Mouse (Mus musculus) limb, embryonic 15.5 days (tissue): ENCODE results near the gene 2810006K23Rik. TPM values are rescaled to one million over a fixed set of nuclear protein-coding genes. Genes with fewer than 3 reads are reported as not detected.
A peak's percentile ranks its signal among the peaks of the same experiment; 100 is the strongest.
"Not testable (repeated sequence)": the region's sequence is repeated elsewhere in the genome, so short reads cannot be mapped to it uniquely, and the experiment has no call there.

ENCODE experiments used
- ATAC-seq: fragments of 200-750 bp; cut with Nextera tagmentation; 2 replicates; pipeline ENCODE4 v1.8.0; 2017; ENCODE audit warnings: low read depth, moderate TSS enrichment; ENCODE audit not compliant: insufficient number of reproducible peaks, low FRiP score, low TSS enrichment
- H3K27ac ChIP-seq: fragments of 300-500 bp; sonication (generic); 2 replicates; pipeline ENCODE4 v1.5.1; 2015; ENCODE audit warnings: moderate library complexity, mild to moderate bottlenecking, inconsistent platforms
- H3K27me3 ChIP-seq: fragments of 300-500 bp; sonication (generic); 2 replicates; pipeline ENCODE4 v1.6.1; 2015; ENCODE audit warnings: inconsistent platforms
- H3K36me3 ChIP-seq: fragments of 300-500 bp; sonication (generic); 2 replicates; pipeline ENCODE4 v1.6.1; 2015; ENCODE audit warnings: inconsistent platforms
- H3K4me1 ChIP-seq: fragments of 300-500 bp; sonication (generic); 2 replicates; pipeline ENCODE4 v1.6.1; 2015; ENCODE audit warnings: inconsistent platforms
- H3K4me2 ChIP-seq: fragments of 300-500 bp; sonication (generic); 2 replicates; pipeline ENCODE4 v1.6.1; 2015; ENCODE audit warnings: mild to moderate bottlenecking, inconsistent platforms
- H3K4me3 ChIP-seq: fragments of 300-500 bp; sonication (generic); 2 replicates; pipeline ENCODE4 v1.5.1; 2015; ENCODE audit warnings: mild to moderate bottlenecking, inconsistent platforms
- H3K9ac ChIP-seq: fragments of 300-500 bp; sonication (generic); 2 replicates; pipeline ENCODE4 v1.6.1; 2015; ENCODE audit warnings: inconsistent platforms
- H3K9me3 ChIP-seq: fragments of 300-500 bp; sonication (generic); 2 replicates; pipeline ENCODE4 v1.6.1; 2016; ENCODE audit warnings: inconsistent platforms
- WGBS: fragments of 180-500 bp; shearing (Covaris S2); methylation state at CpG from one replicate; pipeline ENCODE4 v1.1.7; 2015; 5-methylcytosine and 5-hydroxymethylcytosine counted together
- polyA plus RNA-seq: library from polyadenylated mRNA; unstranded; fragments of >200 nt; fragmentation: Nextera tagmentation; extraction: Ambion mirVana; gene quantifications from 2 replicates; pipeline ENCODE4 v1.2.1, GENCODE M21; 2015

Gene 2810006K23Rik
- polyA plus RNA-seq = 15.2 and 15.9 TPM in 2 replicates

DNA sequence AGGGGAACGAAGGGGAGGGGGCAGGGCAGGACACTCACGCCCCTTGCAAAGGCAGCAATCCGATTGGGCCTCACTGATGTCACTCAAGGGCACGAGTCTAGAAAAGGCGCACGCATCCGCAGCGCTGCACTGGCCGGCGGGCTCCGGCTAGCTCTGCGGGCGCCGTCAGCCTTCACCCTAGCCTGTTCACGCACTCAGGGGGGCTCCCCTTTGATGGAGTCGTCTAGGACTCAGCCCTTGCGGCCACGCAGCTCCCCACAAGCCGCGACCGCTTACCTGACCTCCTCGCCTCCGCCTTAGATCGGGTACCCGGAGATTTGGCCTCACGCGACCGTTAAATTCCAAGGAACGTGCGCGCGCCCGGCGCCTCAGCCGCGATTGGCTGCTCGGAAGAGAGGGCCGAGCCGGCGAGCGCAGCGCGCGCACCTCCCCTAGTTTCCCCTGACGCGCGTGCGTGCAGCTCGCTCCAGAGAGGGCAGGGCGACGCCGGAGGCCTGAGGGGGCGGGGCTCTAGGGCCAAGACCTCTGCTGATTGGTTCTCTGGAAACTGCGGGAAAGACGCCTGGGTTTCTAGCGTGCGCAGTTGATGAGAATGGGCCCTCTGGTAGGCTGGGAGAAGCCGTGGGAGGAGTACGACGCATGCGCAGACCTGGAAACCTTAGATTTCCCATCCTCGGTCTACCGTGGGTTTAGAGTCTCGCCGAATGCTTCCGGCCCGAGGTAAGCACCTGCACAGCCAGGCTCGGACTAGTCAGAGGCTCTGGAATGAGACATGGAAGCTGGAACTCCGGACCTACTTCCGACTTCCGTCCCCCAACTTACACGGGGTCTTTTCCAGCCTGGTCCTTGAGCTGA, at the start of gene 2810006K23Rik, which contains the start of gene Mphosph9:
2810006K23Rik (plus strand) TSS at position 580 of the 855 bp plus-strand sequence.
Mphosph9 (minus strand) TSS at position 463 of the 855 bp plus-strand sequence.
- H3K4me2 ChIP-seq = peak within 1 kb of the TSS; percentile 85
- H3K4me3 ChIP-seq = peak within 1 kb of the TSS; percentile 75
- under 1% methylated on average over 72 of the region's 72 CpGs for WGBS
- peak within 1 kb of the TSS; percentile 97 for H3K27ac ChIP-seq
- peak; percentile 98 for ATAC-seq
- peaks cover 17% of the 10 kb centered on the region for H3K4me1 ChIP-seq
- peak within 1 kb of the TSS; percentile 67 for H3K9ac ChIP-seq
- H3K27me3 ChIP-seq = no peaks in the 10 kb centered on the region
- H3K9me3 ChIP-seq = no peaks in the 10 kb centered on the region
- H3K36me3 ChIP-seq = peaks cover 8% of the 10 kb centered on the region

GRCm38 (mm10) chr5:124282854-124283253, 45.0 kb upstream of the 2810006K23Rik start:
- no peaks in the 10 kb centered on the region for H3K9me3 ChIP-seq
- ATAC-seq = no peak
- H3K4me1 ChIP-seq = no peaks in the 10 kb centered on the region
- H3K9ac ChIP-seq = no peak overlapping the region
- no peak overlapping the region for H3K4me3 ChIP-seq
- 92% methylated on average over 2 of the region's 2 CpGs for WGBS
- H3K27me3 ChIP-seq = no peaks in the 10 kb centered on the region
- H3K36me3 ChIP-seq = peaks cover 50% of the 10 kb centered on the region
- H3K27ac ChIP-seq = no peak overlapping the region
- no peak overlapping the region for H3K4me2 ChIP-seq

GRCm38 (mm10) chr5:124284330-124284729, 43.6 kb upstream of the 2810006K23Rik start:
- no peak overlapping the region for H3K9ac ChIP-seq
- peaks cover 60% of the 10 kb centered on the region for H3K36me3 ChIP-seq
- WGBS = 50% methylated on average over 3 of the region's 3 CpGs
- no peak overlapping the region for H3K4me2 ChIP-seq
- H3K27me3 ChIP-seq = no peaks in the 10 kb centered on the region
- no peaks in the 10 kb centered on the region for H3K4me1 ChIP-seq
- H3K9me3 ChIP-seq = no peaks in the 10 kb centered on the region
- no peak overlapping the region for H3K4me3 ChIP-seq
- ATAC-seq = no peak
- H3K27ac ChIP-seq = no peak overlapping the region

DNA sequence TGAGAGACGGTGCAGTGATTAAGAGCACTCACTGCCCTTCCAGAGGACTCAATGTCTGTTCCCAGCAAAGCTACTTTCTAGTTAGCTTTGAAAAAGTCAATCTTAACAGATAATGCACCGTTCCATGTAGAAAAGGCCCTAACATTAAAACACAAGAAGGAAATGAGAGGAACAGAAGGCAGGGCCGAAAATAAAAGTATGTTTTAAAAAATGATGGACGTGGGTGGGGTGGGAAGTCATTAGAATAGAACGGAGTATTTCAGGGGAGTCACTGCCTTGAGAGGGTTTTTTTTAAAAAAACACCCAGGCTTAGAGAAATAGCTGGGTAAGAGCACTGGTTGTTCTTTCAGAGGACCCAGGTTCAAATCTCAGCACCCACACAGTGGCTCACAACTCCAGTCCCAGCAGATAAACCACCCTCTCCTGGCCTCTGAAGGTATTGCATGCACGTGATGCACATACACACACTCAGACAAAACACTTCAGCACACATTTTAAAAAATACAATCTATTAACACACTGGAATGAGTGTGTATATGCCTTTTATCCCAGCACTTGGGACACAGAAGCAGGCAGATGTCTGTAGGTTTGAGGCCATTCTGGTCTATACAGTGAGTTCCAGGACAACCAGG, 40.2 kb upstream of the 2810006K23Rik start:
- Histone ChIP-seq H3K4me2 (no peak overlapping the region), H3K4me1 (no peaks in the 10 kb centered on the region), H3K27ac (no peak overlapping the region), H3K36me3 (peaks cover 76% of the 10 kb centered on the region), H3K4me3 (no peak overlapping the region), H3K27me3 (no peaks in the 10 kb centered on the region), H3K9ac (no peak overlapping the region), H3K9me3 (no peaks in the 10 kb centered on the region)
- 95% methylated on average over 6 of the region's 6 CpGs for WGBS
- ATAC-seq = no peak

DNA sequence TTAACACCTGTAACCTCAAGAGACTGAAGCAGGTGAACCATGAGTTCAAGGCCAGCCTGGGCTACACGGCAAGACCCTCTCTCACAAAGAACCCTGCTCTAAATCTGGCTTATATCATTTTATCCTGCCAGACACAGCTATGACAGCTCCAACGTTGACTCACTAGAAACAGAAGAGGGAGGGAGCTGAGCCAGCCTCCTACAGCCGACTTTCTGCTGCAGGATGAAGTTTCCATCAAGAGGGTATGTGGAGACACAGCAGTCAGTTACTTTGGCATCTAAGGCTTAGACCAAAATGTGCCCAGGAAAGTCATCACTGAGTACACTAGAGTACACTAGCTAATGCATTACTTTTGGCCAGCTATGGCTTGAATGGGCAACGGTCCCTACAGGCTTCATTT, 37.7 kb upstream of the 2810006K23Rik start:
- H3K4me1 ChIP-seq = no peaks in the 10 kb centered on the region
- H3K27me3 ChIP-seq = no peaks in the 10 kb centered on the region
- H3K4me3 ChIP-seq = no peak overlapping the region
- no peak overlapping the region for H3K27ac ChIP-seq
- 89% methylated on average over 4 of the region's 4 CpGs for WGBS
- H3K4me2 ChIP-seq = no peak overlapping the region
- ATAC-seq = no peak
- peaks cover 80% of the 10 kb centered on the region for H3K36me3 ChIP-seq
- H3K9me3 ChIP-seq = no peaks in the 10 kb centered on the region
- no peak overlapping the region for H3K9ac ChIP-seq

GRCm38 (mm10) chr5:124293967-124294366, 33.9 kb upstream of the 2810006K23Rik start:
- Histone ChIP-seq H3K36me3 (peaks cover 80% of the 10 kb centered on the region), H3K4me3 (no peak overlapping the region), H3K9me3 (no peaks in the 10 kb centered on the region), H3K9ac (no peak overlapping the region), H3K4me2 (no peak overlapping the region), H3K27me3 (no peaks in the 10 kb centered on the region), H3K4me1 (no peaks in the 10 kb centered on the region), H3K27ac (no peak overlapping the region)
- 93% methylated on average over 5 of the region's 5 CpGs for WGBS
- ATAC-seq = no peak

DNA sequence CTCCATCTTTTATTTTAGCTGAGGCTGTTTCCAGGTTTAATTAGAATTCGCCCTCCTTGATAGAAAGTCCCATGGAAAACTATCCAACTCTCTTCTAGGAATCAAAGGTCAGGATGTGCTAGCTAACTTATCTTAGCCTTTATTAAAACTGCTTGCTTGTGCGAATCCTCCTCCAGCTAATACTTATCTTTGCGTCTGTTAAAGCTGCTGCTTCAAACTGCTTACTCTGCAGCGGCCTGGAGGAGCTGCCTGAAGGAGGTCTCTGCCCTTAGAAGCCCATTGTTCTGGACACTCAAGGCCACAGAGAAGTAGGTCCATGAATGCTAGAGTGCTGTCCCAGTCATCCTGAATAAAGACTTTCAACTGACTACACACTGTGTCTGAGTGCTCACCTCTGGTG, 31.4 kb upstream of the 2810006K23Rik start:
- no peak overlapping the region for H3K4me3 ChIP-seq
- H3K4me2 ChIP-seq = no peak overlapping the region
- H3K36me3 ChIP-seq = peaks cover 66% of the 10 kb centered on the region
- H3K9me3 ChIP-seq = no peaks in the 10 kb centered on the region
- H3K27me3 ChIP-seq = no peaks in the 10 kb centered on the region
- no peak overlapping the region for H3K9ac ChIP-seq
- H3K4me1 ChIP-seq = no peaks in the 10 kb centered on the region
- 95% methylated on average over 4 of the region's 4 CpGs for WGBS
- no peak overlapping the region for H3K27ac ChIP-seq
- no peak for ATAC-seq

DNA sequence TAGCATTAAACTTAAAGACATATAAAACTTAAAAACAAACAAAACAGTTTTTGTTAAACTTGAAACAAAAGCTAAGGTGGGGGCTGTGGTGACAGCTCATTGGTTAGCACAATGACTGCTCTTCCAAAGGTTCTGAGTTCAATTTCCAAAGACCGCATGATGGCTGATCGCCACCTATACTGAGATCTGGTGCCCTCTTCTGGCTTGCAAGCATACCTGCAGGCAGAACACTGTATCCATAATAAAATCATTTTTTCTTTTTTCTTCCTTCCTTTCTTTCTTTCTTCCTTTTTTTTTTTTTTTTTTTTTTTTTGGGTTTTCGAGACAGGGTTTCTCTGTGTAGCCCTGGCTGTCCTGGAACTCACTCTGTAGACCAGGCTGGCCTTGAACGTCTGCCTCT, 28.6 kb upstream of the 2810006K23Rik start:
- WGBS = 58% methylated on average over 4 of the region's 4 CpGs
- H3K27ac ChIP-seq, H3K9me3 ChIP-seq, H3K4me2 ChIP-seq, H3K9ac ChIP-seq, H3K27me3 ChIP-seq, H3K4me1 ChIP-seq, H3K4me3 ChIP-seq, ATAC-seq: not testable (repeated sequence)
- peaks cover 55% of the 10 kb centered on the region for H3K36me3 ChIP-seq

DNA sequence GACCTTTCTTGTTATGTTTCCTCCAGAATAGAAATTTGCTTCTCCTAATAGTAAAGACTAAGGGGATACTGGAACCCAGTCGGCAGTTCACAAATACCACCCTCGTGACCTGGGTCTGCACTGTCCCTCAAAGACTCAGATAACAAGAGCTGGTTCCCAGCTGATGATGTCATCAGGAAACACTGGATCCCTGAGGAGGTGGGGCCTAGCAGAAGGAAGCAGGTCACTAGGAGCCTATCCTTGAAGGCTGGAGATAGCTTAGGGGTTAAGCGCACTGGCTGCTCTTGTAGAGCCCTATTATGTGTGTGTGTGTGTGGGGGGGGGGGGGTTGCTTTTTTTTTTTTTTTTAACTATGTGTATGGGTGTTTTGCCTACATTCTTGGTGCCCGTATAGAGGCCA, 27.8 kb upstream of the 2810006K23Rik start:
- H3K27ac ChIP-seq = no peak overlapping the region
- no peak overlapping the region for H3K4me3 ChIP-seq
- H3K9ac ChIP-seq = no peak overlapping the region
- H3K4me1 ChIP-seq = no peaks in the 10 kb centered on the region
- H3K36me3 ChIP-seq = peaks cover 52% of the 10 kb centered on the region
- no peaks in the 10 kb centered on the region for H3K9me3 ChIP-seq
- no peak overlapping the region for H3K4me2 ChIP-seq
- 83% methylated on average over 4 of the region's 4 CpGs for WGBS
- ATAC-seq = no peak
- H3K27me3 ChIP-seq = no peaks in the 10 kb centered on the region

DNA sequence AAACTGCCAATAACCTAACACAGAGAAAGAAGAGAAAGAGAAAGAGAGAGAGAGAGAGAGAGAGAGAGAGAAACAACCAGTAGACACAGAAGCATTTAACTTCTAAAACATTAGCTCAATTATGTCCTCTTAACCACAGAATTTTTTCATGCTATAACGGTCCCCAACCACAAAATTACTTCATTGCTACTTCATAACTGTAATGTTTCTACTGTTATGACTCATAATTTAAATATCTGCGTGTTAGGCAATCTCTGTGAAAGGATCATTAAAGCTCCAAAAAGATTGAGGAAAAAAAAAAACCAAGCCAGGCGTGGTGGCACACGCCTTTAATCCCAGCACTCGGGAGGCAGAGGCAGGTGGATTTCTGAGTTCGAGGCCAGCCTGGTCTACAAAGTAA, 25.0 kb upstream of the 2810006K23Rik start:
- H3K27ac ChIP-seq, H3K27me3 ChIP-seq, H3K4me1 ChIP-seq, H3K9ac ChIP-seq, H3K4me3 ChIP-seq, H3K4me2 ChIP-seq, ATAC-seq, H3K9me3 ChIP-seq: not testable (repeated sequence)
- 80% methylated on average over 6 of the region's 6 CpGs for WGBS
- H3K36me3 ChIP-seq = peaks cover 57% of the 10 kb centered on the region

GRCm38 (mm10) chr5:124309155-124309554, 18.7 kb upstream of the 2810006K23Rik start:
- H3K27me3 ChIP-seq = no peaks in the 10 kb centered on the region
- no peaks in the 10 kb centered on the region for H3K4me1 ChIP-seq
- no peak overlapping the region for H3K4me3 ChIP-seq
- H3K9ac ChIP-seq = no peak overlapping the region
- 96% methylated on average over 10 of the region's 10 CpGs for WGBS
- no peak overlapping the region for H3K4me2 ChIP-seq
- peaks cover 62% of the 10 kb centered on the region for H3K36me3 ChIP-seq
- ATAC-seq = no peak
- no peaks in the 10 kb centered on the region for H3K9me3 ChIP-seq
- H3K27ac ChIP-seq = no peak overlapping the region

GRCm38 (mm10) chr5:124310091-124310490, 17.8 kb upstream of the 2810006K23Rik start:
- H3K36me3 ChIP-seq = peaks cover 68% of the 10 kb centered on the region
- ATAC-seq = no peak
- 92% methylated on average over 11 of the region's 11 CpGs for WGBS

More at GRCm38 (mm10) chr5:124310091-124310490, 17.8 kb upstream of the 2810006K23Rik start:
- no peaks in the 10 kb centered on the region for H3K4me1 ChIP-seq
- no peak overlapping the region for H3K4me2 ChIP-seq
- no peaks in the 10 kb centered on the region for H3K27me3 ChIP-seq
- H3K4me3 ChIP-seq = no peak overlapping the region
- H3K27ac ChIP-seq = no peak overlapping the region
- H3K9me3 ChIP-seq = no peaks in the 10 kb centered on the region
- no peak overlapping the region for H3K9ac ChIP-seq
